Mouse (Mus musculus) heart, embryonic 12.5 days (tissue): ENCODE measurements around the gene Gm11639. TPM values are rescaled to one million over a fixed set of nuclear protein-coding genes. Genes with fewer than 3 reads are reported as not detected.

ENCODE experiments used
- polyA plus RNA-seq: library from polyadenylated mRNA; unstranded; fragments of >200 nt; fragmentation: Nextera tagmentation; extraction: Ambion mirVana; gene quantifications from 2 replicates; pipeline ENCODE4 v1.2.1, GENCODE M21; 2016

Gm11639 gene
- polyA plus RNA-seq, 1 experiment from 2014 or later = 0.01 TPM

Other genes with a start within 250 kb of the Gm11639 start
- 18.1 and 20.4 TPM in 2 replicates for gene Kansl1, start 216.8 kb upstream of the Gm11639 start, polyA plus RNA-seq
- gene Cdc27, start 135.1 kb upstream of the Gm11639 start, polyA plus RNA-seq = 37.6 and 40.6 TPM in 2 replicates
- gene Myl4, start 135.0 kb upstream of the Gm11639 start, polyA plus RNA-seq = 2,473 and 2,477 TPM in 2 replicates
- gene Itgb3, start 77.7 kb upstream of the Gm11639 start, polyA plus RNA-seq = 9.6 and 11.9 TPM in 2 replicates